Mouse (Mus musculus) G1E (cell line): ENCODE measurements around the gene Ubn2.

ENCODE experiments used
- CTCF ChIP-seq: IDR thresholded peaks from 2 replicates; pipeline ENCODE4 v1.5.1; 2012; ENCODE audit warnings: low read depth, low read length, inconsistent platforms, mixed read lengths
- GATA1 ChIP-seq: IDR thresholded peaks from 2 replicates; pipeline ENCODE4 v1.6.1; 2012; ENCODE audit warnings: borderline replicate concordance, low read length, inconsistent platforms, mixed read lengths
- POLR2AphosphoS5 ChIP-seq: IDR thresholded peaks from 2 replicates; pipeline ENCODE4 v1.6.1; 2012; ENCODE audit warnings: low read depth, low read length, inconsistent platforms; ENCODE audit not compliant: insufficient replicate concordance

- TF ChIP-seq POLR2AphosphoS5 = no peak
- TF ChIP-seq GATA1 = no peak
- no peak for TF ChIP-seq CTCF
Measured at GRCm38 (mm10) chr6:38535366-38535690, 101.6 kb downstream of the Ubn2 start.
